8 mouse cellular contexts compared by ENCODE assay signal in the genomic region with DNA sequence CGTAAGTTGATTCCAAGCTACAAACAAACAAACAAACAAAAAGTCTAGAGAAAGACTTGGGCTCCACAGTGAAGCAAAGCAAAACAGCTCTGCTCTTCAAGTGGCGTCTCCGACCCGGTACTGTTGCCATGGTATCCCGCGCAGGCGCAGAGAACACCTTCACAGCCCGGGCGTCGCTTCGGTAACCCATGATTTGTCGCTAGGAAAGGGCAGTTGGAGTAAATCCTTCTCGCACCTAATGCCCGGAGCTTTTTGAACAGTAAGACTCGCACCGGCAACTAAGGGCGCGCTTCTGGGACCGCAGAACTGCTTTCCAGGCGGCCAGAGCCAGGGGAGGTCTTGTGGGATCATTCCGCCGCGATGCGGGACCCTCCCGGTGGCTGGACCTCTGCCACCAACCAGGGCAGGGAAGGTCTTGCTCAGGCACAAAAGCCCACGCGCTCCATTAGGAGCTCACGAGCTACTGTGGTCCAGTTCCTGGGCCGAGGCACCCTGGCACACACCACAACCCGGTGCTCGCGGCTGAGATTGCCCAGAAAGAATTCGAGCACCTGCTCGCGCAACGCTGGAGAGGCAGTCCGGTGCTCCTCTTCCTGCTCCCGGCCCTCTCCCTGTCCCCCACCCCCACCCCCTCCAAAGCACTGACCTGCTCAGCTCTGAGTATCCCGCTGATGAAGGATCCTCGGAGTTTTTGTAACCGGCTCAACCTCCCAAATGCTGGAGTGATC. TPM values are rescaled to one million over a fixed set of nuclear protein-coding genes. Genes with fewer than 3 reads are reported as not detected.
DNase-seq lines count a peak whose midpoint lies in the region; ATAC-seq and TF ChIP-seq lines count a peak whose summit lies in the region.

No protein-coding gene starts in this region.

- ATAC-seq in Patski = peak; percentile 82
- peak; percentile 91 for ATAC-seq in hindbrain, embryonic 13.5 days (ENCODE audit: low FRiP score)
- ATAC-seq in lung, postnatal 0 days = peak; percentile 89

- no peak for TF ChIP-seq EP300 in lung, postnatal 0 days (IDR thresholded peaks at IDR 0.05)

- no peaks in the 10 kb centered on the region for H3K9me3 ChIP-seq in hindbrain, embryonic 13.5 days
- H3K9me3 ChIP-seq in lung, postnatal 0 days (ENCODE audit: low read length) = no peaks in the 10 kb centered on the region

- DNase-seq in Patski (ENCODE audit: low read depth, low spot score) = peak; percentile 73
- peak; percentile 64 for DNase-seq in cerebellum, adult 9-11 months
- DNase-seq in frontal cortex, postnatal 14 days (ENCODE audit: low spot score in 2 of 2) = peak; percentile 58 to 72
- DNase-seq in layer of hippocampus, postnatal 14 days (ENCODE audit: low spot score in 2 of 2) = peak; percentile 79 to 89
- DNase-seq in lung, postnatal 0 days (ENCODE audit: low spot score) = peak; percentile 84
- DNase-seq in ovary, postnatal 36 days (ENCODE audit: low spot score) = peak; percentile 81
- DNase-seq in thymus, postnatal 4 days = peak; percentile 74

- no peaks in the 10 kb centered on the region for H3K27me3 ChIP-seq in Patski
- no peaks in the 10 kb centered on the region for H3K27me3 ChIP-seq in hindbrain, embryonic 13.5 days
- no peaks in the 10 kb centered on the region for H3K27me3 ChIP-seq in lung, postnatal 0 days (replicated peaks; ENCODE audit: insufficient read depth, low read length)

- H3K9ac ChIP-seq in hindbrain, embryonic 13.5 days = peak overlapping the region; percentile 85
- no peak overlapping the region; the same call in 1 of the 2 replicates for H3K9ac ChIP-seq in lung, postnatal 0 days (replicated peaks; ENCODE audit: low read depth)

- under 1% methylated on average over 41 of the region's 41 CpGs for WGBS in hindbrain, embryonic 13.5 days
- 0% methylated on average over 41 of the region's 41 CpGs for WGBS in lung, postnatal 0 days

- H3K36me3 ChIP-seq in hindbrain, embryonic 13.5 days = no peaks in the 10 kb centered on the region
- no peaks in the 10 kb centered on the region for H3K36me3 ChIP-seq in lung, postnatal 0 days (ENCODE audit: insufficient read depth, low read length)

- in situ Hi-C loops in Patski (cut with MboI; ENCODE audit: low pct_unique_long_range_greater_than_20kb) = loop anchor here (25.0 kb wide), 1 partner anchor 586 kb away; no protein-coding TSS in a partner anchor

- peak overlapping the region; percentile 82 for H3K4me2 ChIP-seq in hindbrain, embryonic 13.5 days
- peak overlapping the region; percentile 98 for H3K4me2 ChIP-seq in lung, postnatal 0 days (replicated peaks; ENCODE audit: low read depth, low read length)

- CTCF ChIA-PET in Patski (lab: Charles Lee) = interaction anchor here (1.2 to 2.2 kb wide), 7 partner anchors 9 to 343 kb away, joined by 4 to 14 read pairs (median 5); partner anchors contain the start of gene E130311K13Rik

- TF ChIP-seq CTCF in Patski (IDR thresholded peaks at IDR 0.05) = no peak
- no peak for TF ChIP-seq CTCF in lung, postnatal 0 days (IDR thresholded peaks at IDR 0.05)

- POLR2A ChIA-PET in Patski (lab: Charles Lee) = interaction anchor here (0.7 to 1.4 kb wide), 2 partner anchors 8 to 15 kb away, joined by 3 read pairs; no protein-coding TSS in a partner anchor

- peaks cover 27% of the 10 kb centered on the region for H3K4me1 ChIP-seq in hindbrain, embryonic 13.5 days (replicated peaks)
- peaks cover 4% of the 10 kb centered on the region; the same call in 1 of the 2 replicates for H3K4me1 ChIP-seq in lung, postnatal 0 days (ENCODE audit: insufficient read depth, low read depth, low read length)

- peak overlapping the region; percentile 92 for H3K27ac ChIP-seq in hindbrain, embryonic 13.5 days
- peak overlapping the region; percentile 20; the same call in 1 of the 2 replicates for H3K27ac ChIP-seq in lung, postnatal 0 days (ENCODE audit: low read length)

- peak overlapping the region; percentile 83 for H3K4me3 ChIP-seq in hindbrain, embryonic 13.5 days
- H3K4me3 ChIP-seq in lung, postnatal 0 days (ENCODE audit: low read depth, low read length) = peak overlapping the region; percentile 55

RNA-seq across cellular contexts. Expression of gene Plch1, which starts 0.5 kb away (rescaled TPM):
- 18.4 TPM for polyA plus RNA-seq in Patski (2021)
- 11.1 and 12.2 TPM in 2 replicates for polyA plus RNA-seq in hindbrain, embryonic 13.5 days (2015; fragmentation: Nextera tagmentation; extraction: Ambion mirVana)
- total RNA-seq in layer of hippocampus, postnatal 14 days (2021) = 1 to 10 TPM; 7.7 to 9.1 TPM
- 1.00 and 1.5 TPM in 2 replicates for polyA plus RNA-seq in lung, postnatal 0 days (2015; fragmentation: Nextera tagmentation; extraction: Ambion mirVana)

RNA-seq across cellular contexts. Expression of gene E130311K13Rik, which starts 30.5 kb away (rescaled TPM):
- polyA plus RNA-seq in Patski (2021) = 25.0 TPM
- 5.3 and 6.4 TPM in 2 replicates for polyA plus RNA-seq in hindbrain, embryonic 13.5 days (2015; fragmentation: Nextera tagmentation; extraction: Ambion mirVana)
- 10 to 100 TPM; 11.7 to 12.5 TPM for total RNA-seq in layer of hippocampus, postnatal 14 days (2021)
- 6.4 and 6.6 TPM in 2 replicates for polyA plus RNA-seq in lung, postnatal 0 days (2015; fragmentation: Nextera tagmentation; extraction: Ambion mirVana)

Comparison
In these comparisons a context has a peak if more than half of its experiments do, and no peak if none do; other contexts are left out.
1. Peak in every context shown above with its lines: DNase-seq, ATAC-seq, H3K4me3 ChIP-seq and H3K27ac ChIP-seq.